Mouse (Mus musculus) heart, embryonic 15.5 days (tissue): ENCODE data around the gene Pdxdc1. TPM values are rescaled to one million over a fixed set of nuclear protein-coding genes. Genes with fewer than 3 reads are reported as not detected.

Experiments used
- ATAC-seq: fragments of 200-750 bp; cut with Nextera tagmentation; replicated peaks from 2 replicates; pipeline ENCODE4 v1.8.0; 2017; ENCODE audit warnings: low read depth, moderate TSS enrichment; ENCODE audit not compliant: insufficient number of reproducible peaks, insufficient read depth, low FRiP score
- H3K27ac ChIP-seq: fragments of 300-500 bp; sonication (generic); 2 replicates; pipeline ENCODE4 v1.5.1; 2015; ENCODE audit warnings: mild to moderate bottlenecking, inconsistent platforms
- H3K27me3 ChIP-seq: fragments of 300-500 bp; sonication (generic); 2 replicates; pipeline ENCODE4 v1.6.1; 2015; ENCODE audit warnings: inconsistent platforms
- H3K36me3 ChIP-seq: fragments of 300-500 bp; sonication (generic); 2 replicates; pipeline ENCODE4 v1.6.1; 2015; ENCODE audit warnings: mild to moderate bottlenecking, inconsistent platforms
- H3K4me1 ChIP-seq: fragments of 300-500 bp; sonication (generic); replicated peaks from 2 replicates; pipeline ENCODE4 v1.6.1; 2015; ENCODE audit warnings: inconsistent platforms
- H3K4me2 ChIP-seq: fragments of 300-500 bp; sonication (generic); 2 replicates; pipeline ENCODE4 v1.6.1; 2015; ENCODE audit warnings: inconsistent platforms, mild to moderate bottlenecking, moderate library complexity
- H3K4me3 ChIP-seq: fragments of 300-500 bp; sonication (generic); 2 replicates; pipeline ENCODE4 v1.5.1; 2015; ENCODE audit warnings: mild to moderate bottlenecking, inconsistent platforms
- H3K9ac ChIP-seq: fragments of 300-500 bp; sonication (generic); 2 replicates; pipeline ENCODE4 v1.6.1; 2015; ENCODE audit warnings: mild to moderate bottlenecking, inconsistent platforms
- H3K9me3 ChIP-seq: fragments of 300-500 bp; sonication (generic); replicated peaks from 2 replicates; pipeline ENCODE4 v1.6.1; 2016; ENCODE audit warnings: inconsistent platforms
- WGBS: fragments of 180-500 bp; shearing (Covaris S2); methylation state at CpG from one replicate; pipeline ENCODE4 v1.1.7; 2015; ENCODE audit warnings: mixed read lengths; 5-methylcytosine and 5-hydroxymethylcytosine counted together
- polyA plus RNA-seq: library from polyadenylated mRNA; unstranded; fragments of >200 nt; fragmentation: Nextera tagmentation; extraction: Ambion mirVana; gene quantifications from 2 replicates; pipeline ENCODE4 v1.2.1, GENCODE M21; 2015

Pdxdc1 gene
- polyA plus RNA-seq, 1 experiment from 2014 or later: 55.0 TPM

DNA sequence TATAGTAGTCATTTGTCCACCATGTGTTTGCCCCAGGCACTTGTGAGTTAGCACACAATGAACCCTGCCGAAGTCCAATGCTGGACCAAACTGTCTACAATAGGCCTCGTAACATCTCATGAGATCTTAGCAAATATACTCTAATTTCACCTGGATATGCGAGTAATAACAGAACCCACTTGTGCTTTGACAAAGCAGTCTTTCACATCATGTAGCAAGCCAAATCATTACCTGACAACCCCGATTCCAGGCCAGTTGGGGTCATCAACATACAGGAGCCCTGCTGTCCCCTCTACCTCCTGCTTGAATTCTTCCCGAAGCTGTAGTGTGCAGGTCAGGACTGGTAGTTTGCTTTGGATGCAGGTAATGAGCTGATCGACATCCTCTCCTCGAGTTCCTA lies 62.9 kb downstream of the Pdxdc1 start:
- no peak overlapping the region for H3K9ac ChIP-seq
- WGBS: 90% methylated on average over 7 of the region's 7 CpGs
- H3K4me1 ChIP-seq: no peaks in the 10 kb centered on the region
- peaks cover 80% of the 10 kb centered on the region for H3K36me3 ChIP-seq
- no peak overlapping the region for H3K4me2 ChIP-seq
- H3K4me3 ChIP-seq: no peak overlapping the region
- no peak overlapping the region for H3K27ac ChIP-seq
- H3K9me3 ChIP-seq: no peaks in the 10 kb centered on the region
- no peaks in the 10 kb centered on the region for H3K27me3 ChIP-seq
- no peak for ATAC-seq

DNA sequence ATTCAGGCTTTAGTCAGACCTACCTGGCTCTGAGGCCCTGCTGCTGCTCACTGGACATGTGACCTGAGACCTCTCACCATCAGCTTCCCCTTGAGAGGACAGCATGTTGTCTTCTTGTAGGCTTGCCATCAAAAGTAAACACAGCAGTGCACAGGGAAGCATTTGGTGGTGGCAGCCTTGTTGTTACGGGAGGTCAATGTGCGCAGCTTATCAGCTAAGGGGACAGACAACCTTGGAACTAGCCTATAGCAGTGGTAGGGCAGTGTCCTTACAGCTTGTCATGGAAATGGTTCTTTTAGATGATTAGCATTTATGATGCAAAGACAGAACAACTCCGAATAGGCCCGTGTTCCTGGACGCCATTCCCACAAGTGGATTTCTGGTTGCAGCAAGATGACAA lies 68.5 kb downstream of the Pdxdc1 start:
- 95% methylated on average over 5 of the region's 5 CpGs for whole genome bisulfite sequencing
- H3K4me2 ChIP-seq: no peak overlapping the region
- no peak overlapping the region for H3K4me3 ChIP-seq
- H3K27me3 ChIP-seq: no peaks in the 10 kb centered on the region
- H3K9me3 ChIP-seq: no peaks in the 10 kb centered on the region
- peaks cover 92% of the 10 kb centered on the region for H3K36me3 ChIP-seq
- H3K9ac ChIP-seq: no peak overlapping the region
- no peak for ATAC-seq
- no peaks in the 10 kb centered on the region for H3K4me1 ChIP-seq
- no peak overlapping the region for H3K27ac ChIP-seq

DNA sequence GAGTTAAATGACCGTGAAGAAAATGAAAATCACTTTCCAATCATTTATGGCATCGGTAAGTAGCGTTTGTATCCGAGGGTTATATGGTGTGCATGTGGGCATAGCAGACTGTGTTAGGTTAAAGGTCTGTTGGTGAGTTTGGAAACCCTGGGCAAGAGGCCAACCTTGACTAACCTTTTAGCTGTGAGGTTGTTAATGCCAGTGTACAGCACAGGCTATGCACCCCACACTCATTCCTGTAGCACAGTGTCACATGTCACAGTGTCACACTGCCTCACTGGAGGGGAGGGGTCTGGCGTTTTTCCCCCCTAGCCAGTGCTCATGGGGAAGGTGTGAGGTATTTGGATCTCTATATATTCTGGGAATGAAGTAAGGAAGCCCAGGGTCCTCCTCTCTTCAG lies 71.3 kb downstream of the Pdxdc1 start:
- WGBS: 80% methylated on average over 5 of the region's 5 CpGs
- no peak overlapping the region for H3K4me2 ChIP-seq
- H3K9me3 ChIP-seq: no peaks in the 10 kb centered on the region
- H3K4me3 ChIP-seq: no peak overlapping the region
- ATAC-seq: no peak
- no peak overlapping the region for H3K9ac ChIP-seq
- H3K27ac ChIP-seq: no peak overlapping the region
- H3K4me1 ChIP-seq: peaks cover under 1% of the 10 kb centered on the region; the same call in 1 of the 2 replicates
- H3K27me3 ChIP-seq: no peaks in the 10 kb centered on the region
- H3K36me3 ChIP-seq: peaks cover 90% of the 10 kb centered on the region

DNA sequence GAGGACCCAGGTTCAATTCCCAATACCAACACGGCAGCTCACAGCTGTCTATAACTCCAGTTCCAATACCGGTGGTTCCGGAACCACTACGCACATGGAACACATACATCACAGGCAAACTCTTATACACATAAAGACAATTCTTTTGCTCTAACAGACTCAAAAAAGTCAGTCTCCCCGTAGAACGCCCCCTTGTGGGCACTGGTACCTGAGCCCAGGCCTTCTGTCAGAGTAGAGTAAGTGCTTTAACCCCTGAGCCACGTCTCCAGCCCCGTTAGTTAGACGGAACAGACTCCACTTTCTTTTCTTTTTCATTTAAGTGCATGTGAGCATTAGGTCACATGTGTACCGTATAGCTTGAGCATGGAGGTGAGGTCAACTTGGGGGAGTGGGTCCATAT lies 72.5 kb downstream of the Pdxdc1 start:
- Histone ChIP-seq H3K4me1 (peaks cover 13% of the 10 kb centered on the region; the same call in 1 of the 2 replicates), H3K36me3 (peaks cover 78% of the 10 kb centered on the region), H3K4me3 (no peak overlapping the region), H3K9me3 (no peaks in the 10 kb centered on the region), H3K4me2 (no peak overlapping the region), H3K9ac (no peak overlapping the region), H3K27ac (no peak overlapping the region), H3K27me3 (no peaks in the 10 kb centered on the region)
- 88% methylated on average over 10 of the region's 10 CpGs for WGBS
- no peak for ATAC-seq

DNA sequence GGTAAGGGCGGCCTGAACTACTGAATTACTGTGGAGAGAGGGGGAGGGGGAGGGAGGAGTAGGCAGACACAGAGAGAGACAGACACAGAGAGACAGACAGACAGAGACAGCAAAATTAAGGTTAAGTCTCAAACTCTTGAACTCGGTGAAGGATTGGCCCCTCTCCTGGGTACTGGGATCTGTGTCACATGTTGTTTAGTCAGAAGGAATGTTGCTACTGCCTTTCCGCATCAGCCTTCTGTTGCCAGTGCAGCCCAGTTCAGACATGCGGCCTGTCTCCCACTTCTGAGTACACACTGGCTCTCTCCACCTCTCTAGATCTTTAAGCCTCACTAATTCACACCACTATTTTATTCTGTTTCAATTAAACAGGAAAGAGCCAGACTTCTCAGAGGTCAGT lies 76.4 kb downstream of the Pdxdc1 start:
- Histone ChIP-seq H3K27ac (no peak overlapping the region), H3K27me3 (no peaks in the 10 kb centered on the region), H3K4me3 (no peak overlapping the region), H3K9me3 (no peaks in the 10 kb centered on the region), H3K4me2 (no peak overlapping the region), H3K36me3 (peaks cover 42% of the 10 kb centered on the region), H3K4me1 (peaks cover 21% of the 10 kb centered on the region; the same call in 1 of the 2 replicates), H3K9ac (no peak overlapping the region)
- ATAC-seq: no peak
- WGBS: 78% methylated on average over 4 of the region's 4 CpGs

DNA sequence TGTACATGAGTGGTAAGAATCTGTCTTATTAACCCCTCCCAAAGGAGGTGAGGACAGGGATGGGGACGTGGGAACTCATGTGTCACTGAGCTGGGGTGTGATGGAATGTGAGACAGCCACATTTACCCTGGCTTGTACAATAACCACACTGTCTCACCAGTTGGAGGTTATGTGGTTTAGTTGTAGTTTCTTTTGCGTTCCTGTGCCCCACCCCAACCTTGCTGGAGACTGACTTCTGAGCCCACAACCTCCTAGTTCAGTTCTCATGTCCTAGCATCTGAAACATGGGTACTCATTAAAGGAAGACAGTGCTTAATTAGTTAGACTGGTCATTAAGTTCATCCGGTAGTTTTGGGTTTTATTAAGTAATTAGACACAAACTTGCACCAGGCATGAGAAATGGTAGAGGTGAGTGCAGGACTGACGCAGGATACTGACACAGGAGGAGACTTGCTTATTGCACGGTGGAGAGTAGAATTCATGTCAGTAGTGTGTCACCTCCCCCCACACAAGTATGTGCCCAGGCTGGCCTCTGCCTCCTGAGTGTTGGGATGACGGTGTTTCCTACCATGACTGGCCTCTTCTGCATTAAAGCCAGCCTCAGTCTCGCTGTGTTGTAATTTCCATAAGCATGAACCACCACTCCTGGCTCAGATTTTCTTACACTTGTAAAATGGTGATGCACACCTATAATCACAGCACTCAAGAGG lies 77.0 kb downstream of the Pdxdc1 start:
- Histone ChIP-seq H3K4me3 (no peak overlapping the region), H3K36me3 (peaks cover 37% of the 10 kb centered on the region), H3K9ac (no peak overlapping the region), H3K27ac (peak overlapping the region; percentile 31; the same call in 1 of the 2 replicates), H3K27me3 (no peaks in the 10 kb centered on the region), H3K4me1 (peaks cover 23% of the 10 kb centered on the region), H3K9me3 (no peaks in the 10 kb centered on the region), H3K4me2 (no peak overlapping the region)
- 57% methylated on average over 7 of the region's 7 CpGs for WGBS
- no peak for ATAC-seq

DNA sequence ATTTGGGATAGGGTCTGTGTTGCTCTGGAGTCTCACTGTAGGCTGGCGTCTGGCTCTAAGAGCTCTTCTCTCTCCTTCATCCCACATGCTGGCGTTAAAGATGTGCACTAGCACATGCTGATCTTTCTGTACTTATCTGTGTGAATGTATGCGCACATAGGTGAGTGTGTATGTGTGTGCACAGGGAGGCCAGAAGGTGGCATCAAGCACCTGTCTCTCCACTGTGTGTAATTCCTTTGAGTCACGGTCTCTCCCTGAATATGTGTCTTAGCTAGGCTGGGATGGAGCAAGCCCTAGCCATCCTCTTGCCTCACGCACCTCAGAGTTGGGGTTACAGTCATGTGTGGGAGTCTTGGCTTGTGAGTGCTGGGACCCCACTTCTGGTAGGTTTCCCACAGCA lies 82.2 kb downstream of the Pdxdc1 start:
- ATAC-seq: no peak
- peak overlapping the region; percentile 77 for H3K4me3 ChIP-seq

DNA sequence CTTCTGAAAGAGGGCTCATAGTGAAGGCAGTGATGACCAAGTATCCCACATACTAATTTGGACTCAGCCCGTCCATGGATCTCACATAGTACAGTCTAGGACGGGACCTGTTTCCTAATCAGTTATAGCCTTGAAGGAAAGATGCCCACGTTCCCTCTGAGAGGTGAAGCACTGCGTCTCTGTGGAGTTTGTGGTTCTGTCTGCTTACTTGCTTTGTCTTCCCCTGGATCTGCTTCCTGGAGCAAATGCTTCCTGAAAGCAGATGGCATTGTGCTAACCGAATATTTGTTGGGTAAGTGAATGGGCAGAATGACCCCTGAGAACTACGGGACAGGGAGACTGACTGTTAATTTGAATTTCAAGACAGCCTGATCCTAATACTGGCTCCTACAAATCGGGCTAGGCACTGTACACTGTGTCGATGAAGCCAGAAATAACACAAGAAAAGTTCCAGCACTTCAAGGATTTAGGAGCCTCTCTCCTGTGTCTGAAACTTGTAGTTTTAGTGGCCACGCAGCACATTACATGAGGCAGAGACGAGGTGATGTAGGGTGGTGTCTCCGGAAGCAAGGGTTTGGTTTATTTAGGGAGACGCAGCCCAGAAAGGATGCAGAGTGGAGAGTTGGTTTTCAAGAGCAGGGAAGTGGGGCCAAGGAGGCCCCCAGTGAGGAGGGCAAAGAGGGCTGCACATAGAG lies 83.0 kb downstream of the Pdxdc1 start:
- Histone ChIP-seq H3K4me2 (peak overlapping the region; percentile 75), H3K9me3 (no peaks in the 10 kb centered on the region), H3K27me3 (no peaks in the 10 kb centered on the region), H3K4me3 (peak overlapping the region; percentile 77), H3K4me1 (peaks cover 26% of the 10 kb centered on the region), H3K9ac (peak overlapping the region; percentile 82), H3K27ac (peak overlapping the region; percentile 96), H3K36me3 (peaks cover 7% of the 10 kb centered on the region; the same call in 1 of the 2 replicates)
- WGBS: 15% methylated on average over 12 of the region's 12 CpGs
- no peak for ATAC-seq

More for the DNA sequence above, 82.2 kb downstream of the Pdxdc1 start:
- H3K27me3 ChIP-seq: no peaks in the 10 kb centered on the region
- H3K4me2 ChIP-seq: peak overlapping the region; percentile 75
- no peak overlapping the region for H3K9ac ChIP-seq
- H3K36me3 ChIP-seq: no peaks in the 10 kb centered on the region
- no peaks in the 10 kb centered on the region for H3K9me3 ChIP-seq
- WGBS: 92% methylated on average over 5 of the region's 5 CpGs
- H3K27ac ChIP-seq: no peak overlapping the region
- peaks cover 31% of the 10 kb centered on the region for H3K4me1 ChIP-seq

DNA sequence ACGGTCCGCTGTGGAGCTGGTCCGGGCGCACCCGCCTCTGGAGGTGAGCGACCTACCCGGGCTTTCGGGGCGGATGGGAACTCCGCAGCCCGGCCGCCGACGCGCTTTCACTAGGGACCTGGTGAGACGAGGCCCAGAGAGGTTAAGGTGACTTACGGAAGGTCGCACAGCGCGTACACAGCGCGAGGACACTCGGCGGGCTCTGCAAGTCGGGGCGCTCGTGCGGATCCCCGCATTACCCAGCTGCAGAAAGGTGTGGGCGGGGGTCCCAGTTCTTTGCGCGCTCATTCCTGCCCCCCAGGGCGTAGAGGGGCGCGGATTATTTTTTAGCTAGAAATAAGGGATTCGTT lies 83.6 kb downstream of the Pdxdc1 start:
- peak overlapping the region; percentile 75 for H3K4me2 ChIP-seq
- peak overlapping the region; percentile 82 for H3K9ac ChIP-seq
- H3K27ac ChIP-seq: peak overlapping the region; percentile 96
- no peaks in the 10 kb centered on the region for H3K27me3 ChIP-seq
- H3K4me3 ChIP-seq: peak overlapping the region; percentile 77
- ATAC-seq: peak; percentile 50
- H3K9me3 ChIP-seq: no peaks in the 10 kb centered on the region
- H3K36me3 ChIP-seq: peaks cover 12% of the 10 kb centered on the region; the same call in 1 of the 2 replicates
- peaks cover 26% of the 10 kb centered on the region for H3K4me1 ChIP-seq
- under 1% methylated on average over 36 of the region's 36 CpGs for WGBS

DNA sequence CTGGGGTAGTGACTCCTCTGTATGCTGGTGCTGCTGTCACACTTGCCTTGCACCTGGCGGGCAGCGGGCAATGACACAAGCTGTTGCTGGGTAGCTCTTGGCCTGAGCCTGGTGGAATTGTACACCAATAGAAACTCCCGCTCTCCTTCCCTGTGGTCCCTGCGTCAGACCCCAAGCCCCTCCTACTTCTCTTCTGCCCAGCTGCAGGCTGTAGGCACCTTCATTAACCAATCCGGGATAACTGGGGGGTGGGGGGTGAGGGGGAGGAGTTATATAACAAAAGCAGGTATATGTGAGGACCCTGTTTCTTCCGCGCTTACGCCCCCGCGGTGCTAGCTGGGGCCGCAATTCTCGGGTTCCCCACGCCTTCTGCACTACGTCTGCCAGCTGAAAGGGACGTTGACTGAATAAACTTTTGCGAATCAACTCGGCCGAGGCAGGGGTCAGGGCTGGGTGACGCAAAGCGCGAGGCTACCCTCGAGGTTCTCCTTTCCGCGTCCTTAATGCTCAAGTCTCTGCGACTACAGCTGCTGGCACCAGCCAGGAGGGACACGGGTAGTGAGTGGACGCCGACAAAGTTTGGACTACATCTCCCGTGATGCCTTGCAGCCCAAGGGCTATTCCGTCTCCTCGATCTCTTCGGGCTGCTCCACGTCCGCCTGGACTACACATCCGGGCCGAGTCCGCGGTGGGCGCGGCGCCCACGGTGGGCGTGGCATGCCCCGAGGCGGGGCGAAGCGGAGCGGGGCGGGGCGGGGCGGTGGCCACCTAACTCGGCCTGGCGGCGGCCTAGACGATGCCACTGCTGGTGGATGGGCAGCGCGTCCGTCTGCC lies 84.2 kb downstream of the Pdxdc1 start, which contains the start of gene Ntan1:
Gene Ntan1 (plus strand): TSS at position 286 of the 834 bp plus-strand sequence.
- no peaks in the 10 kb centered on the region for H3K27me3 ChIP-seq
- peaks cover 26% of the 10 kb centered on the region for H3K4me1 ChIP-seq
- peak within 1 kb of the TSS; percentile 82 for H3K9ac ChIP-seq
- under 1% methylated on average over 58 of the region's 58 CpGs for WGBS
- ATAC-seq: peak; percentile 96
- H3K4me3 ChIP-seq: peak within 1 kb of the TSS; percentile 77
- peaks cover 16% of the 10 kb centered on the region; the same call in 1 of the 2 replicates for H3K36me3 ChIP-seq
- peak within 1 kb of the TSS; percentile 75 for H3K4me2 ChIP-seq
- no peaks in the 10 kb centered on the region for H3K9me3 ChIP-seq
- H3K27ac ChIP-seq: peak within 1 kb of the TSS; percentile 96

DNA sequence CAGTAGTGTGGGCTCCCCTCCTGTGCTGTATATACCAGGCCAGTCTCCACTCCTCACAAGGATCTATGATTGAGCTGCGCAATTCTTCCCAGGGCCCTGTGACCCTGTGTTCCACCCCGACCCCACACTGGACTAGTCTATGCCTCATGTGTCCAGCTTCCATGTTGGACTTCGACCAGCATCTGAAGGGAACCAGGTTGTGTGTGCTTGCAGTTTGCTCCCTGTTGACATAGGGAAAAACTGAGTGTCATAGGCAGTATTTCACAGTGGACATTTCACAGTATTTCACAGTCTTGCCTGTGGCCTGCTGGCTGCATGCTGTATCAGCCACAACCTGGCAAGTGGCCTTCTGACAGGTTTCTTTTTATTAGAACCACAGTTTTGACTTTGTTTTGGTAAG lies 89.7 kb downstream of the Pdxdc1 start:
- H3K27me3 ChIP-seq: no peaks in the 10 kb centered on the region
- no peaks in the 10 kb centered on the region for H3K9me3 ChIP-seq
- H3K9ac ChIP-seq: no peak overlapping the region
- WGBS: 92% methylated on average over 3 of the region's 3 CpGs
- H3K36me3 ChIP-seq: peaks cover 67% of the 10 kb centered on the region
- no peak overlapping the region for H3K4me2 ChIP-seq
- H3K4me1 ChIP-seq: peaks cover 3% of the 10 kb centered on the region
- no peak for ATAC-seq
- H3K27ac ChIP-seq: no peak overlapping the region
- H3K4me3 ChIP-seq: no peak overlapping the region
